Mouse (Mus musculus) frontal cortex, adult 2 months (tissue): ENCODE results near the gene Cog5. TPM values are rescaled to one million over a fixed set of nuclear protein-coding genes. Genes with fewer than 3 reads are reported as not detected.
A peak's percentile ranks its signal among the peaks of the same experiment; 100 is the strongest.

Experiments used
- DNase-seq, 2 experiments: peaks; one replicate each; pipeline ENCODE4 v3.0.0; 2022; ENCODE audit warnings: low spot score in 1 of 2; ENCODE audit errors: extremely low spot score in 1 of 2
- polyA plus RNA-seq: library from polyadenylated mRNA; depleted of rRNA; stranded (reverse); fragments of >200 nt; gene quantifications from 2 replicates; pipeline ENCODE4 v1.2.3, GENCODE M21; 2012

Gene Cog5
- polyA plus RNA-seq, 1 experiment, result 28.8 TPM

- peak; percentile 68 to 88 for DNase-seq
Observed at GRCm38 (mm10) chr12:31885844-31886606, 231.4 kb downstream of the Cog5 start.

- DNase-seq, result no peak
Observed at GRCm38 (mm10) chr12:31890685-31891084, 236.0 kb downstream of the Cog5 start.

- DNase-seq, result no peak
Observed at GRCm38 (mm10) chr12:31892079-31892478, 237.4 kb downstream of the Cog5 start.

GRCm38 (mm10) chr12:31892771-31893170 lies 238.1 kb downstream of the Cog5 start:
- DNase-seq, result no peak

- no peak for DNase-seq
Observed at GRCm38 (mm10) chr12:31895095-31895734, 240.5 kb downstream of the Cog5 start.

- peak; percentile 72 to 78 for DNase-seq
Observed at GRCm38 (mm10) chr12:31895888-31896287, 241.2 kb downstream of the Cog5 start.

- DNase-seq, result no peak
Observed at GRCm38 (mm10) chr12:31896295-31896694, 241.6 kb downstream of the Cog5 start.

GRCm38 (mm10) chr12:31896986-31897385 lies 242.3 kb downstream of the Cog5 start:
- DNase-seq, result no peak

GRCm38 (mm10) chr12:31897456-31897855 lies 242.8 kb downstream of the Cog5 start:
- no peak for DNase-seq

GRCm38 (mm10) chr12:31900391-31900914 lies 245.8 kb downstream of the Cog5 start:
- no peak for DNase-seq

GRCm38 (mm10) chr12:31905696-31906551 lies 251.3 kb downstream of the Cog5 start:
- no peak for DNase-seq

- no peak for DNase-seq
Observed at GRCm38 (mm10) chr12:31907436-31907835, 252.8 kb downstream of the Cog5 start.

- no peak for DNase-seq
Observed at GRCm38 (mm10) chr12:31912966-31913551, 258.4 kb downstream of the Cog5 start.

- DNase-seq, result no peak
Observed at GRCm38 (mm10) chr12:31913614-31914013, 258.9 kb downstream of the Cog5 start.

GRCm38 (mm10) chr12:31916691-31917090 lies 262.0 kb downstream of the Cog5 start:
- no peak for DNase-seq

- DNase-seq, result no peak
Observed at GRCm38 (mm10) chr12:31917245-31917644, 262.6 kb downstream of the Cog5 start.

- DNase-seq, result no peak
Observed at GRCm38 (mm10) chr12:31920464-31921405, 266.1 kb downstream of the Cog5 start.

- no peak for DNase-seq
Observed at GRCm38 (mm10) chr12:31924135-31924534, 269.5 kb downstream of the Cog5 start.

- DNase-seq, result no peak
Observed at GRCm38 (mm10) chr12:31925343-31925742, 270.7 kb downstream of the Cog5 start.
